Mouse (Mus musculus): ENCODE results near the gene Defb3. TPM values are rescaled to one million over a fixed set of nuclear protein-coding genes. Genes with fewer than 3 reads are reported as not detected.
"Not testable (repeated sequence)": the region's sequence is repeated elsewhere in the genome, so short reads cannot be mapped to it uniquely, and the experiment has no call there.

The Defb3 gene
- total RNA-seq (2022) = not detected

- not testable (repeated sequence) for DNase-seq (ENCODE audit: low spot score in 2 of 2)
These were observed at the start of gene Defb3 for GRCm38 (mm10) chr8:19293060-19293459. TSS of gene Defb3 (plus strand) at chr8:19293360.

GRCm38 (mm10) chr8:19247280-19247679, 45.9 kb upstream of the Defb3 start, which contains the start of gene Defb5:
TSS of gene Defb5 (plus strand) at chr8:19247580.
- DNase-seq (ENCODE audit: low spot score in 2 of 2) = no peak

- no peak for DNase-seq (ENCODE audit: low spot score in 2 of 2)
These were observed 35.0 kb upstream of the Defb3 start for GRCm38 (mm10) chr8:19258136-19258535.

GRCm38 (mm10) chr8:19259667-19260066, 33.5 kb upstream of the Defb3 start:
- no peak for DNase-seq (ENCODE audit: low spot score in 2 of 2)

- DNase-seq (ENCODE audit: low spot score in 2 of 2) = not testable (repeated sequence)
These were observed 5.2 kb downstream of the Defb3 start for GRCm38 (mm10) chr8:19298361-19298760.

GRCm38 (mm10) chr8:19331836-19332235, 38.7 kb downstream of the Defb3 start:
- DNase-seq (ENCODE audit: low spot score in 2 of 2) = no peak

Other genes starting within 250 kb of the Defb3 start
- gene Defb39, start 228.6 kb upstream of the Defb3 start, total RNA-seq (2022) = not detected
- gene Defb12, start 178.5 kb upstream of the Defb3 start, total RNA-seq (2022) = not detected
- gene Defb34, start 169.6 kb upstream of the Defb3 start, total RNA-seq (2022) = not detected
- not detected for gene Gm45826, start 152.6 kb upstream of the Defb3 start, total RNA-seq (2022)
- not detected for gene Defb14, start 99.0 kb upstream of the Defb3 start, total RNA-seq (2022)
- not detected for gene Defb4, start 94.7 kb upstream of the Defb3 start, total RNA-seq (2022)
- gene Defb6, start 67.9 kb upstream of the Defb3 start, total RNA-seq (2022) = not detected
- gene Defb46, start 53.4 kb upstream of the Defb3 start, total RNA-seq (2022) = not detected
- not detected for gene Defb5, start 45.8 kb upstream of the Defb3 start, total RNA-seq (2022)
- not detected for gene Defb8, start 154.2 kb downstream of the Defb3 start, total RNA-seq (2022)
- gene Defb7, start 201.7 kb downstream of the Defb3 start, total RNA-seq (2022) = not detected

Measured in gastrocnemius, adult 8-10 months (tissue).